Comparison of ENCODE assay signal across 20 mouse cellular contexts in the genomic region with DNA sequence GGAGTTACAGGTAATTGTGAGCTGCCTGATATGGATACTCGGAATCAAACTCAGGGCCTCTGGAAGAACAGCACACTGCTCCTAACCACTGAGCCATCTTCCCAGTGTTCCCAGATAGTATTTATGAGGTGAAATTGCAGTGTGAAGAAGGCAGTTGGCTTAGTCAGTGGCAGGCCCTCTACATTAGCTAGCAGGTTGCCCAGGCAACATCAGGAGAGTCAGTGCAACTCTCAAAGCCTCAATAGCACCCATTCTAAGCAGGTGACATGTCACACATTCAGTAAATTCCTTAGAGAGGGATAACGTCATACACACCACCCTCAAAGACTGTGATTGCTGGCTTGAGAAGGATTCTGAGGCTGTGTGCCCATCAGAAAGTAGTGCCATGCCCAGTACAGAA. TPM values are rescaled to one million over a fixed set of nuclear protein-coding genes. Genes with fewer than 3 reads are reported as not detected.
"Had no signal": no experiment of that assay in that cellular context is flagged by ENCODE, and none has a peak within 500 bp of the region (broad histone marks: within the 10 kb centered on the region; RNA-seq: fewer than 3 reads in every experiment).

No protein-coding gene starts in this region.

- H3K9me3 ChIP-seq: midbrain, embryonic 12.5 days; stomach, embryonic 15.5 days had no signal

- H3K4me3 ChIP-seq: midbrain, embryonic 10.5 days; midbrain, embryonic 12.5 days; myocyte; stomach, embryonic 15.5 days had no signal

- ATAC-seq: midbrain, embryonic 16.5 days had no signal

- H3K4me1 ChIP-seq: stomach, embryonic 15.5 days had no signal

- H3K9ac ChIP-seq: liver, embryonic 14.5 days; lung, embryonic 14.5 days; midbrain, embryonic 12.5 days; stomach, embryonic 15.5 days had no signal

- H3K27me3 ChIP-seq: stomach, embryonic 15.5 days had no signal

- DNase-seq: lung, adult 18-20 months; lung, embryonic 14.5 days; lung, postnatal 10 days; lung, postnatal 4 days; midbrain, embryonic 14.5 days; right cerebral cortex, postnatal 14 days; thymus, adult 2 months; thymus, postnatal 25 days; thymus, postnatal 4 days had no signal

- H3K36me3 ChIP-seq: midbrain, embryonic 10.5 days; midbrain, embryonic 12.5 days; stomach, embryonic 15.5 days had no signal

- H3K4me2 ChIP-seq: lung, embryonic 14.5 days; midbrain, embryonic 12.5 days; stomach, embryonic 15.5 days had no signal

- H3K27ac ChIP-seq: liver, embryonic 14.5 days; midbrain, embryonic 10.5 days; midbrain, embryonic 12.5 days; stomach, embryonic 15.5 days; stomach, postnatal 0 days had no signal

RNA-seq across cellular contexts. Expression of a gene that starts 32.6 kb away (rescaled TPM):
- total RNA-seq: megakaryocyte, adult 5-6 weeks; megakaryocyte-erythroid progenitor cell, adult 5-6 weeks had no signal
- polyA plus RNA-seq: myocyte; spleen, adult 2 months; testis, adult 2 months; thymus, adult 2 months had no signal
